Mouse (Mus musculus) intestine, embryonic 16.5 days (tissue): Measurements from ENCODE around the gene Pigs. TPM values are rescaled to one million over a fixed set of nuclear protein-coding genes. Genes with fewer than 3 reads are reported as not detected.

ENCODE experiments used
- ATAC-seq: fragments of 200-750 bp; cut with Nextera tagmentation; 2 replicates; pipeline ENCODE4 v1.8.0; 2017; ENCODE audit warnings: moderate TSS enrichment, moderate library complexity
- H3K27ac ChIP-seq: fragments of 300-500 bp; sonication (generic); 2 replicates; pipeline ENCODE4 v1.5.1; 2014; ENCODE audit warnings: mild to moderate bottlenecking, low read length
- H3K27me3 ChIP-seq: fragments of 300-500 bp; sonication (generic); replicated peaks from 2 replicates; pipeline ENCODE4 v1.6.1; 2014; ENCODE audit warnings: low read length, control low read depth, mixed read lengths; ENCODE audit not compliant: control insufficient read depth, insufficient read depth
- H3K36me3 ChIP-seq: fragments of 300-500 bp; sonication (generic); 2 replicates; pipeline ENCODE4 v1.6.1; 2014; ENCODE audit warnings: low read length, control low read depth; ENCODE audit not compliant: control insufficient read depth, insufficient read depth
- H3K4me1 ChIP-seq: fragments of 300-500 bp; sonication (generic); 2 replicates; pipeline ENCODE4 v1.6.1; 2014; ENCODE audit warnings: low read length, control low read depth, mixed read lengths; ENCODE audit not compliant: control insufficient read depth, insufficient read depth
- H3K4me2 ChIP-seq: fragments of 300-500 bp; sonication (generic); 2 replicates; pipeline ENCODE4 v1.6.1; 2014; ENCODE audit warnings: low read depth, low read length, control low read depth
- H3K4me3 ChIP-seq: fragments of 300-500 bp; sonication (generic); 2 replicates; pipeline ENCODE4 v1.5.1; 2014; ENCODE audit warnings: mild to moderate bottlenecking, low read length
- H3K9ac ChIP-seq: fragments of 300-500 bp; sonication (generic); 2 replicates; pipeline ENCODE4 v1.6.1; 2014; ENCODE audit warnings: low read depth, low read length
- H3K9me3 ChIP-seq: fragments of 300-500 bp; sonication (generic); 2 replicates; pipeline ENCODE4 v1.6.1; 2016; ENCODE audit warnings: low read length, control low read depth; ENCODE audit not compliant: control insufficient read depth
- WGBS: fragments of 180-500 bp; shearing (Covaris S2); extraction: QIAGEN DNeasy Blood & Tissue Kit; methylation state at CpG from one replicate; pipeline ENCODE4 v1.1.7; 2014; 5-methylcytosine and 5-hydroxymethylcytosine counted together
- polyA plus RNA-seq: library from polyadenylated mRNA; unstranded; fragments of >200 nt; fragmentation: Nextera tagmentation; extraction: Ambion mirVana; gene quantifications from 2 replicates; pipeline ENCODE4 v1.2.1, GENCODE M21; 2015

Pigs gene
- polyA plus RNA-seq, 1 experiment from 2014 or later, result 93.1 TPM

GRCm38 (mm10) chr11:78332676-78333075 lies 4.5 kb downstream of the Pigs start:
- H3K36me3 ChIP-seq, result no peaks in the 10 kb centered on the region; the same call in 1 of the 2 replicates
- no peaks in the 10 kb centered on the region for H3K9me3 ChIP-seq
- WGBS, result 95% methylated on average over 12 of the region's 12 CpGs
- H3K27ac ChIP-seq, result no peak overlapping the region
- no peak overlapping the region for H3K4me3 ChIP-seq
- H3K4me2 ChIP-seq, result no peak overlapping the region
- H3K9ac ChIP-seq, result no peak overlapping the region
- ATAC-seq, result no peak
- H3K4me1 ChIP-seq, result peaks cover 6% of the 10 kb centered on the region
- H3K27me3 ChIP-seq, result no peaks in the 10 kb centered on the region

GRCm38 (mm10) chr11:78333992-78334391 lies 5.8 kb downstream of the Pigs start:
- ATAC-seq, result no peak

GRCm38 (mm10) chr11:78337040-78337439 lies 8.8 kb downstream of the Pigs start:
- H3K9ac ChIP-seq, result no peak overlapping the region
- H3K4me3 ChIP-seq, result no peak overlapping the region
- no peaks in the 10 kb centered on the region for H3K4me1 ChIP-seq
- peaks cover 2% of the 10 kb centered on the region; the same call in 1 of the 2 replicates for H3K36me3 ChIP-seq
- H3K27ac ChIP-seq, result no peak overlapping the region
- ATAC-seq, result no peak
- no peaks in the 10 kb centered on the region for H3K27me3 ChIP-seq
- H3K9me3 ChIP-seq, result no peaks in the 10 kb centered on the region
- no peak overlapping the region for H3K4me2 ChIP-seq
- WGBS, result 87% methylated on average over 8 of the region's 8 CpGs

More at GRCm38 (mm10) chr11:78333992-78334391, 5.8 kb downstream of the Pigs start:
- Histone ChIP-seq H3K9ac (no peak overlapping the region), H3K4me1 (peaks cover 4% of the 10 kb centered on the region), H3K27me3 (no peaks in the 10 kb centered on the region), H3K36me3 (no peaks in the 10 kb centered on the region; the same call in 1 of the 2 replicates), H3K27ac (no peak overlapping the region), H3K9me3 (no peaks in the 10 kb centered on the region), H3K4me3 (no peak overlapping the region), H3K4me2 (no peak overlapping the region)
- WGBS, result 88% methylated on average over 5 of the region's 5 CpGs

- Histone ChIP-seq H3K4me3 (no peak overlapping the region), H3K4me1 (peaks cover 31% of the 10 kb centered on the region), H3K9ac (no peak overlapping the region), H3K27me3 (no peaks in the 10 kb centered on the region), H3K9me3 (no peaks in the 10 kb centered on the region), H3K4me2 (no peak overlapping the region), H3K36me3 (0 out of 2 replicates have a peak, but pooled peaks cover 2% of the 10 kb centered on the region), H3K27ac (no peak overlapping the region)
- 81% methylated on average over 12 of the region's 12 CpGs for WGBS
- ATAC-seq, result no peak
These were observed 13.5 kb downstream of the Pigs start for GRCm38 (mm10) chr11:78341702-78342101.

DNA sequence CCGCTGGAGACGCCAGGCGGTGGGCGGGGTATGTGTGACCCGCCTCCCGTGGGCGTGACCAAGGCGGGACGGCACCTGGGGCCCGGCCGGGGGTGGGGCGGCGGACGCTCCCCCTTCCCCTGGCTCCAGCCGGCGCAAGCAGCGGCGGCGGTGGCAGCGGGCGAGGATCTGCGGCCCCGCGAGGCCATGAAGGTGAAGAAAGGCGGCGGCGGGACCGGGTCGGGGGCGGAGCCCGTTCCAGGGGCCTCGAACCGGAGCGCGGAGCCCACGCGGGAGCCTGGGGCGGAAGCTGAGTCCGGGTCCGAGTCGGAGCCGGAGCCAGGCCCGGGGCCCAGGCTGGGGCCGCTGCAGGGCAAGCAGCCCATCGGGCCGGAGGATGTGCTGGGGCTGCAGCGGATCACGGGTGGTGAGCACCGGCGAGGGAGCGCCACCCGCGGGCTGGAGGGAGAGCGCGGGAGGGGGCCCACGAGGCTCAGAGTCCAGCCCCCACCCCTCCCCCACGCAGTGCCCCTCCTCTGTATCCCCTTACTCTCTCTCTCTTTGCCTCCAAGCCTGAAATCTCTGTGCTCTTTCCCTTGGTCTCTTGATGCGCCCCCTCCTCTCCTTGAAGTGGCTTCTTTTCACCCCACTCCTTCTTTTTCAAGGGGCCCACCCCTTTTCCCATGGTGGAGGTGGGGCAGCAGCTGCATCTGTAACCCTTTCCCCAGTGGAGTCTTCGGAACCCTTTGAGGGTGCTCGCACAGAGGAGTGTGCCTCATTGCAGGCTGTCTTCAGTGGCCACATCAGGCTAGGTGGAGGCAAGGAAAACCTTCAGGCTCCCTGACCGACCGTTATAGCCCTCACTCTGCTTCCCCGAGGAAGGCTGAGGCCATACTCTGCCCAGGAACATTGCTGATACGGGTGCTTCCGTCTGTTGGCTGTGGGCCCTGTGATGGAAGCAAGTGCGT lies 15.4 kb downstream of the Pigs start, which contains the start of gene Unc119:
Gene Unc119, plus strand, starts transcription at position 102 of the 947 bp plus-strand sequence.
- WGBS, result 1% methylated on average over 62 of the region's 66 CpGs
- Histone ChIP-seq H3K27me3 (no peaks in the 10 kb centered on the region), H3K4me3 (peak within 1 kb of the TSS; percentile 84), H3K9me3 (no peaks in the 10 kb centered on the region), H3K4me1 (peaks cover 36% of the 10 kb centered on the region), H3K27ac (peak within 1 kb of the TSS; percentile 77), H3K36me3 (0 out of 2 replicates have a peak, but pooled peaks cover 4% of the 10 kb centered on the region), H3K4me2 (peak within 1 kb of the TSS; percentile 95), H3K9ac (peak within 1 kb of the TSS; percentile 92)
- ATAC-seq, result peak; percentile 85

DNA sequence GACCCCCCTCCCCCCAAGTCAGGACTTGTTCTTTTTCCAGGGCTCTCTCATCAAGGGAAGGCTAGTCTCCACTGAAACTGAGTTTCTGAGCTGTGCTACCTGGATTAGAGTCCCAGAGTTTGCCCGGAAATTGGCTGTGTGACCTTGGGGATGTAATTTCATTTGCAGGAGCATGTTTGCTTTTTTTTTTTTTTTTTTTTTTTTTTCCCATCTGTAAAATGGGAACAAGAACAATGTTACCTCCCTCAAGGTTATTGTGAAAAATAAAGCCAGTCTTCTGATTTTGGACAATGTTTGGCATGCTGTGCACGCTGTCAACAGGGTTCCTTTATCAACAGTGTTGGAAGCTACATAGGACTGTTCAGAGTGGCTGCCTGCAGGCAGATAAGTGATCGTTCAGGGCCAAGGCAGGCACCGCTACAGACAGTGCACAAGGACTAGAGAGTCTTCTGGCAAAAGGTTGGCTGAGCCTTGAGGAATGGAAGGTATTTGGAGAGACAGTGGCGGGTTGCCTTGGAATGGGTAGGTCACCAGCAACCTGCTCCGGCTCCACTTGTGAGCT lies 16.2 kb downstream of the Pigs start:
- Histone ChIP-seq H3K4me2 (peak overlapping the region; percentile 95), H3K4me3 (peak overlapping the region; percentile 84), H3K9me3 (no peaks in the 10 kb centered on the region), H3K4me1 (peaks cover 41% of the 10 kb centered on the region), H3K27ac (peak overlapping the region; percentile 77; the same call in 1 of the 2 replicates), H3K9ac (peak overlapping the region; percentile 92), H3K27me3 (no peaks in the 10 kb centered on the region), H3K36me3 (0 out of 2 replicates have a peak, but pooled peaks cover 4% of the 10 kb centered on the region)
- WGBS, result 67% methylated on average over 6 of the region's 6 CpGs
- no peak for ATAC-seq

- peak; percentile 8; the same call in 1 of the 2 replicates for ATAC-seq
- 50% methylated on average over 8 of the region's 8 CpGs for WGBS
- 0 out of 2 replicates have a peak overlapping the region, but pooled peaks have one; percentile 95 for H3K4me2 ChIP-seq
- H3K4me1 ChIP-seq, result peaks cover 47% of the 10 kb centered on the region
- H3K27me3 ChIP-seq, result no peaks in the 10 kb centered on the region
- 0 out of 2 replicates have a peak overlapping the region, but pooled peaks have one; percentile 27 for H3K9ac ChIP-seq
- H3K36me3 ChIP-seq, result 0 out of 2 replicates have a peak, but pooled peaks cover 3% of the 10 kb centered on the region
- no peaks in the 10 kb centered on the region for H3K9me3 ChIP-seq
- peak overlapping the region; percentile 4; the same call in 1 of the 2 replicates for H3K4me3 ChIP-seq
- H3K27ac ChIP-seq, result peak overlapping the region; percentile 59
These were observed 16.9 kb downstream of the Pigs start for GRCm38 (mm10) chr11:78344890-78345715.

- no peak for ATAC-seq
- Histone ChIP-seq H3K27ac (no peak overlapping the region), H3K4me3 (no peak overlapping the region), H3K4me1 (peaks cover 49% of the 10 kb centered on the region), H3K9me3 (no peaks in the 10 kb centered on the region), H3K36me3 (0 out of 2 replicates have a peak, but pooled peaks cover 2% of the 10 kb centered on the region), H3K9ac (0 out of 2 replicates have a peak overlapping the region, but pooled peaks have one; percentile 27), H3K27me3 (no peaks in the 10 kb centered on the region), H3K4me2 (no peak overlapping the region)
- WGBS, result 78% methylated on average over 7 of the region's 7 CpGs
These were observed 17.6 kb downstream of the Pigs start for GRCm38 (mm10) chr11:78345801-78346200.
